Mouse (Mus musculus) limb, embryonic 10.5 days (tissue): Measurements from ENCODE around the gene Rin2. TPM values are rescaled to one million over a fixed set of nuclear protein-coding genes. Genes with fewer than 3 reads are reported as not detected.
"Not testable (repeated sequence)": the region's sequence is repeated elsewhere in the genome, so short reads cannot be mapped to it uniquely, and the experiment has no call there.

Experiments
- DNase-seq: peaks from one replicate; pipeline ENCODE4 v3.0.0-alpha.2; 2017; ENCODE audit warnings: low spot score
- H3K27ac ChIP-seq: fragments of 300-500 bp; sonication (generic); 2 replicates; pipeline ENCODE4 v1.5.1; 2016; ENCODE audit warnings: mild to moderate bottlenecking
- H3K27me3 ChIP-seq: fragments of 300-500 bp; sonication (generic); 2 replicates; pipeline ENCODE4 v1.6.1; 2016; ENCODE audit warnings: low read depth, mild to moderate bottlenecking; ENCODE audit not compliant: poor library complexity, severe bottlenecking
- H3K36me3 ChIP-seq: fragments of 300-500 bp; sonication (generic); 2 replicates; pipeline ENCODE4 v1.6.1; 2016; ENCODE audit warnings: mild to moderate bottlenecking, moderate library complexity
- H3K4me1 ChIP-seq: fragments of 300-500 bp; sonication (generic); 2 replicates; pipeline ENCODE4 v1.6.1; 2016
- H3K4me3 ChIP-seq: fragments of 300-500 bp; sonication (generic); 2 replicates; pipeline ENCODE4 v1.5.1; 2016; ENCODE audit warnings: mild to moderate bottlenecking, moderate library complexity
- H3K9me3 ChIP-seq: fragments of 300-500 bp; sonication (generic); replicated peaks from 2 replicates; pipeline ENCODE4 v1.6.1; 2016; ENCODE audit warnings: mild to moderate bottlenecking
- WGBS: fragments of 180-500 bp; shearing (Covaris S2); methylation state at CpG from one replicate; pipeline ENCODE4 v1.1.7; 2016; 5-methylcytosine and 5-hydroxymethylcytosine counted together
- microRNA-seq: library from miRNA; unstranded; fragments of <30 nt; microRNA quantifications from one replicate; pipeline ENCODE4, GENCODE M21; 2017
- polyA plus RNA-seq: library from polyadenylated mRNA; unstranded; fragments of >200 nt; fragmentation: Nextera tagmentation; extraction: Ambion mirVana; gene quantifications from 2 replicates; pipeline ENCODE4 v1.2.1, GENCODE M21; 2016

The Rin2 gene
- polyA plus RNA-seq, 1 experiment from 2014 or later = 11.8 TPM

DNA sequence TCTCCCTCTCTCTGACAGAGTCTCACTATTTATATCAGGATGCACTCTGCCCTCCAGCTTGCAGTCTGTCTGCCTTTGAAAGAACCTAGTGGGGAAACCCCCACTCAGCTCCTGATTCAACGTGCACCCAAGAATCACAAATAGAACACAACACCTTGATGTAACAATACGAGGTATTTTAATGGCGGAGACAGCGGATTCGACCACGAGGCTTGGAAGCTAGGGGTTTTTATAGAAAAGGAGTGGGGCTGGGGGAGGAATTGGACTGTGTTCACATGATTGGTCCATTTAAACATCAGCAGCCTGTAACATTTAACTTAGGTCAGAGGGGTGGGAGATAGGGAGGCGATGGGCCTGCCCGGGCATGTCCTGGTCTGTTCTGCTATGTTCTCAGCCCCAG lies 225.3 kb downstream of the Rin2 start:
- not testable (repeated sequence) for DNase-seq
- 87% methylated on average over 8 of the region's 8 CpGs for WGBS

DNA sequence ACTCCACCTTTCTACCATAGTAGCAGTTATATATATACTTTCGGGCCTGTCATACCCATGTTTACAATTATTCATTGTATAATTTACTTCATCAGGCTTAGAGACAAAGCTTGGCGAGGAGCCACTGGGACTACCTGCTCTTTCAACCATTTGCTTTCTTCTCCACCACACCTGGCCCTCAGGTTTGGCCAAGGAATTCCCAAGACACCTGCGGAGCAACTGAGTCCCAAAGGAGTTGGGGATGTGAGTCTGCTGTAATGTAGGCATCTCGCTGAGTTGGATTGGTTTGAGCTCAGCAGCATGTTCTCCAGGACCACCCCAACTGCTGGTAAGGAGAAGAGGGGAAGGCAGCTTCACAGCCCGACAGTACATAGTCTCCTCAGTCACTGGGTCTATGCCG lies 226.8 kb downstream of the Rin2 start, which contains the start of gene Naa20:
TSS of gene Naa20 (plus strand) at position 239 of the 400 bp plus-strand sequence.
- H3K27ac ChIP-seq = peak within 1 kb of the TSS; percentile 97; the same call in 1 of the 2 replicates
- DNase-seq = no peak
- H3K36me3 ChIP-seq = peaks cover 15% of the 10 kb centered on the region
- no peaks in the 10 kb centered on the region for H3K9me3 ChIP-seq
- peak within 1 kb of the TSS; percentile 97 for H3K4me3 ChIP-seq
- no peaks in the 10 kb centered on the region for H3K27me3 ChIP-seq
- WGBS = 88% methylated on average over 6 of the region's 6 CpGs
- peaks cover 20% of the 10 kb centered on the region for H3K4me1 ChIP-seq

More for the DNA sequence above, 225.3 kb downstream of the Rin2 start:
- H3K4me1 ChIP-seq = peaks cover 19% of the 10 kb centered on the region
- not testable (repeated sequence) for H3K36me3 ChIP-seq, H3K27ac ChIP-seq, H3K27me3 ChIP-seq, H3K9me3 ChIP-seq, H3K4me3 ChIP-seq

DNA sequence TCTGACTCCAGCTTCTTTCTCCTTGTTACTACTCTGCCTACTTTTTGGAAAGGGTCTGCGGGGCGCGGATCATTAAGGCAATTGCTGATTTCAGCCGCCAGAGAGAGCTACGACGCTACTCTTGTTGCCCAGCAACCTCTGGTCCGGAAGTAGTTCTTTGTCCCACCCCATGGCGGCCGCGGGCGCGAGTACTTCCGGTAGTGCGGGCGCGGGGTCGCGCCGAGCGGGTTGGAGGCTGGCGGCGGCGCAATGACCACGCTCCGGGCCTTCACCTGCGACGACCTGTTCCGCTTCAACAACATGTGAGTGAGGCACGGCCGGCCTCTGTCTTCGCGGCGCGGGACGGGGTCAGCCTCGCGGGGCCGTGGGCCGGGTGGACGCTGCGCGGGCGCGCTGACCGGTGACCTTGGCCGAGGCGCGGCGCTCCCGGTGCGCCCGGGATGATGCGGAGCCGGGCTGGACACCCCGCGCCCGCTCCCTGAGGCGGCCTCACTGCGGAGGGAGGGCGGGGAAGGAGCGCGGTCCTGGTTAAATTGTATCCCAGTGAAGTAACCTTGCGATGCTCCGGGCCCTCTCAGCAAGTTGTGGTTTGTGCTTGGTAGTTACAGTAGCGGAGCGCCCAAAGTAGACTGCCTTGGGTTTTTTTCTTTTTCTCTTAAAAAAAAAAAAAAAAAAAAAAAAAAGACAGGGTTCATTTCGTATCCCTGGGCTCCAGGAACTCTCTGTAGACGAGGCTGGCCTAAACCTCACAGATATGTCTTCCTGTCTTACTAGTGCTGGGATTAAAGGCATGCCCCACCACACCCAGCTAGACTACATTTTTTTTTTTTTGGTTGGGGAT lies 228.3 kb downstream of the Rin2 start:
- peaks cover 21% of the 10 kb centered on the region for H3K36me3 ChIP-seq
- H3K9me3 ChIP-seq = no peaks in the 10 kb centered on the region
- under 1% methylated on average over 68 of the region's 68 CpGs for WGBS
- H3K4me3 ChIP-seq = peak overlapping the region; percentile 97
- peak; percentile 94 for DNase-seq
- H3K27me3 ChIP-seq = no peaks in the 10 kb centered on the region
- peaks cover 20% of the 10 kb centered on the region for H3K4me1 ChIP-seq
- H3K27ac ChIP-seq = peak overlapping the region; percentile 97

DNA sequence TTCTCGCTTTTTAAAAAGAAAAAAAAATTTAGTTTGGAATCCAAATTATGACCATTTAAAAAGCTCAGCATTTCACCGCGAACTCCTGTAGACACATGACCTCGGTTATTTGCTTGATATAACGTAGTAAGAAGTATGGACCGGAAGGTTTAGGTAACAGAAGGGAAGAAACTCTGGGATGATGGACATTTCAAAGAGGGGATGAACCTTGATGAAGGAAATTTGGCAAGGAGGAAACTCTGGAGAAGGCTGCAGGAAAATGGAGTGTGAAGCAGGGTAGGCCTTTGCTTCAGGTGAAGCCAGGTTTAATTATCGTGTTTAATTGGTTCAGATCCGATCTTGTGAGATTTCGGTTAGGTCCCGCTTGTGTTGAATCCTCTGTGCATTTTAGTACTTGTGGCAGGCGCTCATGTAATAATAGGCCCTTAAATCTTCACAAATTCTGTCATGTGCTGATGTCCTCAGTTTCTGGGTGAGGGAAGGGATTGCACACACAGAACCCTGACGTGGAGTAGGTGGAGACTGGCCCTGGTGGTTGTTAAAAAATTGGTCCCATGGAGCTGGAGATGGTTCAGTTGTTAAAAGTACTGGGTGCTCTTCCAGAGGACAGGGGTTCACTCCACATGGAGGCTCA lies 229.1 kb downstream of the Rin2 start:
- Histone ChIP-seq H3K9me3 (no peaks in the 10 kb centered on the region), H3K36me3 (peaks cover 30% of the 10 kb centered on the region), H3K4me1 (peaks cover 20% of the 10 kb centered on the region), H3K27me3 (no peaks in the 10 kb centered on the region), H3K27ac (0 out of 2 replicates have a peak overlapping the region, but pooled peaks have one; percentile 97), H3K4me3 (peak overlapping the region; percentile 97)
- no peak for DNase-seq
- WGBS = 37% methylated on average over 12 of the region's 12 CpGs

DNA sequence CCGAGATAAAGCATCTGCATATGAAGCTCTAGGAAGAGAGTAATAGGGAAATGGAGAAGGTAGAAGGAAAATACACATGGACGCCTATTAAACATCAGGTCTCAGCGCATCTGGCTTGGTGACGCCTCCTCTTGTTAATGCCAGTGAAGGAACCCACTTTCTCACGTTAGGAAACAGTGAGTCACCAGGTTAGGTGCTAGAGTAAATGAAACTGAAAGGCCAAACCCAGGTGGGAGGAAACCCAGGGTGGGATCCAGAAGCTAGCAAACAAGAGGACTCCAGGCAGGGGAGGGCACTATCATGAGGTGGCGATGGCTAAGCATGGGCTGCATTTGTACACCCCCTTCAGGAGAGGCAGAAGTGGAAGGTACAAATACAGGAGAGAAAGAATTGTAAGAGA lies 230.1 kb downstream of the Rin2 start:
- Histone ChIP-seq H3K9me3 (no peaks in the 10 kb centered on the region), H3K4me3 (no peak overlapping the region), H3K27ac (no peak overlapping the region), H3K27me3 (no peaks in the 10 kb centered on the region), H3K4me1 (peaks cover 20% of the 10 kb centered on the region), H3K36me3 (peaks cover 40% of the 10 kb centered on the region)
- WGBS = 85% methylated on average over 6 of the region's 6 CpGs
- DNase-seq = no peak

DNA sequence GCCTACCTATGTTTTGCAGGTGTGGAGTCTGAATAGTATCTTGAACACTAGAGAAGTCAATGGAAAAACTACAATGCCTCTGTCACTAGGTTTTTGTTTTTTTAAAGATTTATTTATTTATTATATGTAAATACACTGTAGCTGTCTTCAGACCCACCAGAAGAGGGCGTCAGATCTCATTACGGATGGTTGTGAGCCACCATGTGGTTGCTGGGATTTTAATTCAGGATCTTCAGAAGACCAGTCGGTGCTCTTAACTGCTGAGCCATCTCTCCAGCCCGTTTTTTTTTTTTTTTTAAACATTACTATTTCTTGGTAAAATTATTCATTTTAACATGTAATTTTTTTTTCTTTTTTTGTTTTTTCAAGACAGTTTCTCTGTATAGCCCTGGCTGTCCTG lies 230.9 kb downstream of the Rin2 start:
- H3K9me3 ChIP-seq, DNase-seq, H3K27me3 ChIP-seq, H3K27ac ChIP-seq, H3K4me3 ChIP-seq: not testable (repeated sequence)
- Histone ChIP-seq H3K4me1 (peaks cover 20% of the 10 kb centered on the region), H3K36me3 (peaks cover 47% of the 10 kb centered on the region)
- WGBS = 54% methylated on average over 4 of the region's 4 CpGs

DNA sequence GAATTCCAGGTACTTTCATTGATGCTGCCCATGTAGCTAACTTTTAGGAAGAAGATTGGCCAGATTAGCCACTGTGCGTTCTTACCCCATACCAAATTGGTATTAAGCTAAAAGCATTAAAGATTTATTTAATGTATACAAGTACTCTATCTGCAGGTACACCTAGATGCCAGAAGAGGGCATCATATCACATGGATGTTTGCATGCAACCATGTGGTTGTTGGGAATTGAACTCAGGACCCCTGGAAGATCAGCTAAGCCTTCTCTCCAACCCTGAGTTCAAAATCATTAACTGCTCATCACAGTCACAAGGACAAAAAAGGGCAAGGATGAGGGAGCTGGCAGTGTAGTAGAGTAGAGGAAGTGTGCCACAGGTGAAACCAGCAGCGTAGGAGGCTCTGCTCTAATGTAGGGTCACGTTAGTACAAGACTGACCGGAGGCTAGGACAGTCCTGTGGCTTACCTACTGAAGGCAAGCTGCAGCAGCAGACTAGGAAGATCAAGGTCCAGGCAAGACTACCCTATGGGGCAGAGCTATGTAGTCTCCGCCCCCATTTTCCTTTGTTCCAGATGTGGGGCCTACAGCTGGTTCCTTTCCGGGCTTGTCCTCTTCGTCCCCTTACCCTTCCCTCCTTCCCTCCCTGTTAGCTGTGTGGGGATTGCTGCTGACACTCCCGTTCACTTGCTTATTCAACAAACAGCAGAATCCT lies 246.1 kb downstream of the Rin2 start:
- DNase-seq = no peak
- no peaks in the 10 kb centered on the region for H3K4me1 ChIP-seq
- no peaks in the 10 kb centered on the region for H3K9me3 ChIP-seq
- no peak overlapping the region for H3K27ac ChIP-seq
- H3K27me3 ChIP-seq = no peaks in the 10 kb centered on the region
- WGBS = 85% methylated on average over 8 of the region's 8 CpGs
- peaks cover 99% of the 10 kb centered on the region for H3K36me3 ChIP-seq
- H3K4me3 ChIP-seq = no peak overlapping the region

DNA sequence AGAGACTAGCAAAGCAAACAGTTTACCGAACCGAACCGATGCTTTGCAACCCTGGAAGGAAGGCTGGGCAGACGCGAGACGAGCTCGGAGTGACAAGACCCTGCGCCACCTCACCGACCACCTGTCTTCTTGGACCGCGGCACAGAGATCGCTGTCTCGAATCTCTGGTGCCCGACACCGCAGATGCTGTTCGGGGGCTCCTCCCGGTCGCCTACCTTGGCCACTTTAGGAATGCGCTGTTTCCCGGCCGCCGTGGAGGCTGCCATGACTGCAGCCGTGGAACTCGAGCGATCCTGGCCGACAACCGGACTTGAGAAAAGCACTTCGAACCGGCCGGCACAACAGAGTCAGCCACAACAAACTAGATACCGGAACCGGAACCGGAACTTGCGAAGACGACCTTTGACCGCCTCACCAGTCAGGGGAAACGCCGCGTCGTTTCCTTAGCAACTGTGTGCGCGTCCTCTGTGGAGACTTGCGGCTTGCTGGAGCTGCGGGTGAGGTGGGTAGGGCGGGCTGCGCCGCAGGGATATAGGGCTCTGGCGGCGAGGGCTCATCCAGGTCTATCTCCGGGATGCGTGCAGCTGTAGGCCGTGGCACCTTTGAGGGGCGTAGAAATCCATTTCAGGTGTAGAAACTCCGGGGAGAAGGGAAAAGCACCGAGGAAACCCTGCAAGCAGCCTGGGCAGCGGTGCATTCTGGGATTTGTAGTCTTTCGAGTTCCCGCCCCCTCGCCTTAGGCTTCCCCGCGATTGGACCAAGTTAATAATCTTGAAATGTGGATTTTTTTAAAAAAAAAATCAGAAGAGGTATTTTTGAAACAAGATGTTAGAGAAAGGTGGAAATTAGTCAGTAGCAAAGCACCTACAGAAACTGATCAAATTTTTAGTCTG lies 259.6 kb downstream of the Rin2 start, which contains the start of the genes Cfap61 and Crnkl1:
TSS of gene Cfap61 (plus strand) at position 446 of the 893 bp plus-strand sequence.
TSS of gene Crnkl1 (minus strand) at position 676 of the 893 bp plus-strand sequence.
- Histone ChIP-seq H3K9me3 (no peaks in the 10 kb centered on the region), H3K27ac (peak within 1 kb of the TSS; percentile 42), H3K27me3 (no peaks in the 10 kb centered on the region), H3K36me3 (peaks cover 32% of the 10 kb centered on the region), H3K4me3 (peak within 1 kb of the TSS; percentile 91), H3K4me1 (peaks cover 8% of the 10 kb centered on the region)
- peak; percentile 96 for DNase-seq
- WGBS = under 1% methylated on average over 61 of the region's 61 CpGs

DNA sequence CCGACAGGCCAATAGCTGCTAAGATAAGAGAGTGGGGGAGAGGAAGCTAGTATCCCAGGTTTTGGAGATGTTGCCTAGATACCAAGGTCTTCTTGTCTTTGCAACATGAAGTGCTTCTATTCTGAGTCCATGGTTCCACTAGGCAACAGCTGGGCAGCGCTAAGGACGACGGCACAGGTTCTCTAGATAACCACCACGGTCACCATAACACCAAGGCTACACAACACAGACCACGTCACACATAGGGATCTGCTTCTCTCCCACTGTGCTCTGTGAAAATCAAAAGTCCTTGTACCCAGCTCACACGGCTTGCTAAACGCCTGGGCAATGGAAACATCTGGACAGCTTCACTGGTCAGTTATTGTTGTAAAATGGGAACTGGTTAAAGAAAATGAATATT lies 262.0 kb downstream of the Rin2 start:
- WGBS = 88% methylated on average over 8 of the region's 8 CpGs
- Histone ChIP-seq H3K4me3 (no peak overlapping the region), H3K27me3 (no peaks in the 10 kb centered on the region), H3K9me3 (no peaks in the 10 kb centered on the region), H3K36me3 (peaks cover 8% of the 10 kb centered on the region), H3K27ac (no peak overlapping the region), H3K4me1 (peaks cover 8% of the 10 kb centered on the region)
- DNase-seq = no peak

Small RNA genes lying within 50 kb of the gene (microRNA-seq; reads per million reads assigned to microRNA genes)
- not detected for gene Gm25026

Other genes starting within 250 kb of the Rin2 start
- 152 and 153 TPM in 2 replicates for gene Naa20, start 226.9 kb downstream of the Rin2 start, polyA plus RNA-seq